Mouse (Mus musculus): Measurements from ENCODE around the gene Irx3.
A peak's percentile ranks its signal among the peaks of the same experiment; 100 is the strongest.

Gene Irx3

DNA sequence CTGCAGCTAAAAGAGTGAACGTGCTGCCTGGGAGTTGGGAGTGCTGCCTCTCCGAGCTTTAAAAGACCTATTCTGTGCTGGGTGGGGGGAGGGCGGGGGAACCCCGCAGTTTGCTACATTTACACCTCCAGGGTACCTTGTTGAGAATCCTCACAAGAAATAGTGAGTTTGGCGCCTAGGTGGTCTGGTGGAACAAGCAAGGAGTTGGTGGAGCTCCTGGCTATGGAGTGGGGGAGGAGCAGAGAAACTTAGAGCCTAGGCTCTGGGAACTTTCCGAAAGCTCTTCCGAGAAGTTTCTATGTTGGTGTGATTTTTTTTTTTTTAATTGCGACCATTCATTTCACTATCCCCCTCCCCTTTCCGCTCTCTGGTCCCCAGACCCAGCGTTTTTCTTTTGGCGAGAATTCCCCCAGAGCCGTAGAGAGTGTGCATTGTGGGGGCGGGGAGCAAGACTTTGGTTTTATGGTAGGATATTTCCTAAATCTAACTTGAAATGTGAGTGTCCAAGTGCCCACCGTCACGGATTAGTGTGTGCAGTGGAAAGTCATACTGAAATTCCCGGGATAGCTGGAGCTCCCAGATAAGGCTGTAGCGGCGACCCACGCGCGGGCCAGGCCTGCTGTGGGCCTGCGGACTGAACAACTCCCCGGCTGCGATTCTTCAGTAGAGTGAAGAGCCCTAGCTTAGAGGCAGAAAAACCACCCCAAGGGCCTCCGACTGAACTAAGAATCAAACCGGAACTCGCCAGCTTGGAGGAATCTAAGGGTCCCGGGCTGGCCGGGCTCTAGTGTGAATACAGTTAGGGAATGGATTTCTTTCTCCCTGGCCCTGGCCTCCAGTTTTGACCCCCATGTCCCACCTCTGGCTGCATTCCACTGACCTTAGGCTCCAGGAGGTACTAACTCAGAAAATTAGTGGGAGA, 795 bp upstream of the Irx3 start:
- DNase-seq (ENCODE audit: extremely low read depth, insufficient read length, low spot score), result no peak

DNA sequence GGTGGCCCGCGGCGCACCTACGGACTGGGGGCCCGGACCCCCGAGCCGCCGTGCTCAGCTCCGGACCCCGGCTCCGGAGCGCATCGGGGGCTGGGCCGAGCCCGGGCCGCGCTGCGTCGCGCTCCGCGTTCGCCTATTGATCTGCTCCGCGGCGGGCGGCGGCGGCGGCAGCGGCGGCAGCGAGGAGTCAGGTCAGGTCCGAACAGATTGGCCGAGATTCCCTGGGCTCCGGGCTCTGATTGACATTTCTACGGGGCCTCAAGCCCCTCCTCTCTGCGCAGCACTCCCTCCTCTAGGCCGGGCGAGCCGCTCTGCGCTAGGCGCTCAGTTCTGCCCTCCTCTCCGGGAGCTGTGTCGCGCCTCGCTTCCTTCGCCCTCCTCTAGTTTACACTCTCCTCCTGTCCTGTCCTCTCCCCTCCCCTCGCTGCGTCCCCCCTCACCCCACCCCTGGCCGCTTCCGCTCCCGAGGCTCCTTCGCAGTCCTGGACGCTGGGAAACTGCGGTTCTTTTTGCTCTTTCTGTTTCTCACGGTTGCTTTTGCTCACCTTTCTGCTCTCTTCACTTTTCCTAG, 541 bp downstream of the Irx3 start:
- peak; percentile 92 for DNase-seq (ENCODE audit: extremely low read depth, insufficient read length, low spot score)

DNA sequence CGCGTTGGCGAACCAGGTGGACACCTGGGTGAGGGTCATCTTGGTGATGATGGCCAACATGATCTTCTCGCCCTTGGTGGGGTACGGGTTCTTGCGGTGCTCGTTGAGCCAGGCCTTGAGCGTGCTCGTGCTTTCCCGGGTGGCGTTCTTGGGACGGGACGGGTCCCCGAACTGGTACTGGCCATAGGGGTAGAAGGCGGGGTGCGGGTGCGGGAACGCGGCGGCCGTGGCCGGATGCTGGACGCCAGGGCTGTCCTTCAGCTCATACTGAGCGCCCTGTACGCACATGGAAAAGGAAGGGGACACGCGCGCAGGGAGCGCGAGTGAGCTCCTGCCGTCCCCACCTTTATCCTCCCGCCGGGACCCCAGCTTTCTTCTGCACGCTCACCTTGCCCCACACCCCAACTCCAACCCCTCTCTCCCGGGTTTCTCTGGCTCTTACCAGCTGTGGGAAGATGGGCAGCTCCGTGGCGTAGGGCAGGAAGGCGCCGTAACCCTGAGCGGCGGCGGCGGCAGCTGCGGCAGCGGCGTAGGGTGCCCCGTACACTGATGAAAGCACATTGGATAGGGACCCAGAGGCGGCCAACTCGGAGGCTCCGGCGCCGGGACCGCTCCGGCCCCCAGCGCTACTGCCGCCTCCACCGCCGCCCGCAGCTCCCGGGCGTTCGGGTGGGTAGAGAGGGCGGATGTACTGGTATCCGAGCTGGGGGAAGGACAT, 1.2 kb downstream of the Irx3 start:
- DNase-seq (ENCODE audit: extremely low read depth, insufficient read length, low spot score), result peak; percentile 80

DNA sequence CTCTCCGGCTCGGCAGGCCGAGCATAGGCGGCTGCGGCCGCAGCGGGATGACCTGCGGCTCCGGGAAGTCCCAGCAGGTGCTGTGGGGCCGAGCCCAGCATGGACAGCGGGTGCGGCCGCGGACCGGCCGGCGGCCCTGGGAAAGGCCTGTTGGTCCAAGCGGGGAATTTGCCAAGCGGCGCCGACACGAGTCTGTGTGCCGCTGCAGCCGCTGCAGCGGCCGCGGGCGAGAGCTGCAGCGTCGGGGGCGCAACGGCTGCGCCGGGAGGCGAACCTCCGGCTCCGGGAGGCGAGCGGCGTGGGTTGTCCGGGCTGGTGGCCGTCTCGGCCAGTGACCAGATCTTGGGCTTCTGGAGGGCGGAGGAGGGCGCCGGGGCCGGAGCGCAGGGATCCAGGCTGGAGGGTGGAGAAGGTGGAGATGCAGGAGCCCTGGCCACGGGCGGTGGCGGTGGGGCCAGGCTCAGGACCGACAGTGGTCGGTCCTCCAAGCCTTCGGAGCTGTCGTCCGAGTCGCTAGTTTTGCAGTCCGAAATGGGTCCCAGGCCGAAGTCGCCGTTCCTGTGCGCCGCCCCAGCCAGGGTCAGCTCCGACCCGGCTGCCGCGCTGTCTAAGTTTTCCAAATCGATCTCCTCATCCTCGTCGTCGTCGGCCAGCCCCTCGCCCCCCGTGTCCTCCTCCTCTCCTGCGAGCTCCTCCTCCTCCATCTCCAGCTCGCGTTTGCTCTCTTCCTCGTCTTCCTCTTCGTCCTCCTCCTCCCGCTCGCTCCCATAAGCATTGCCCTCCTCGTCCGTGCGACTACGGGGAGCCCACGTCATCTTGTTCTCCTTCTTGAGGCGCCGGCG, 2.0 kb downstream of the Irx3 start:
- DNase-seq (ENCODE audit: extremely low read depth, insufficient read length, low spot score), result peak; percentile 72

DNA sequence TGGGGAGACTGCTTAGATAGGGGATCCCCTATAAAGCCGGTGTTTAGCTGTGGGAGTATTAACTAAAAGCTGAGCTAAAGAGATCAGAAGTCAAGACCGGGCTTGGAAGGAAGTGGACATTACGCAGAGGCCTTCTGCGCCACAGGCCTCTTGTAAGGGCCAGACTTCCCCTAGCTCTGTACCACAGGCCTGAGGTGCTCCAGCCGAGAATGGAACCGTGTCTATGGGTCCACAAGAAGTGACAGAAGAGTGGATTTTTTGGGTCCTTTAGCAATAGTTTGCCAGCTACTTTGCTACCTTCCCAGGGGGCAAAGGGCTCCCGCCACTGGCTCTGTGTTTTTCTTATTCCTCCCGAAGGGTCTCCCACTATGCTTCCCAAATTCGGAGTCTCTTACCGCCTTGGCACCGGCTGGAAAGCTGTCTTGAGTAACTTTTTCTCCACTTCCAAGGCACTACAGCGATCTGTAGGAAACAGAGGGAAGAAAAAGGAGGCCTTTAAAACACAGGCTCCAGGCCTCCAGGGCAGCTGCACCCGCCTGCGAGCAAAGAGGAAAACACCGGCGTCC, 2.8 kb downstream of the Irx3 start:
- no peak for DNase-seq (ENCODE audit: extremely low read depth, insufficient read length, low spot score)

DNA sequence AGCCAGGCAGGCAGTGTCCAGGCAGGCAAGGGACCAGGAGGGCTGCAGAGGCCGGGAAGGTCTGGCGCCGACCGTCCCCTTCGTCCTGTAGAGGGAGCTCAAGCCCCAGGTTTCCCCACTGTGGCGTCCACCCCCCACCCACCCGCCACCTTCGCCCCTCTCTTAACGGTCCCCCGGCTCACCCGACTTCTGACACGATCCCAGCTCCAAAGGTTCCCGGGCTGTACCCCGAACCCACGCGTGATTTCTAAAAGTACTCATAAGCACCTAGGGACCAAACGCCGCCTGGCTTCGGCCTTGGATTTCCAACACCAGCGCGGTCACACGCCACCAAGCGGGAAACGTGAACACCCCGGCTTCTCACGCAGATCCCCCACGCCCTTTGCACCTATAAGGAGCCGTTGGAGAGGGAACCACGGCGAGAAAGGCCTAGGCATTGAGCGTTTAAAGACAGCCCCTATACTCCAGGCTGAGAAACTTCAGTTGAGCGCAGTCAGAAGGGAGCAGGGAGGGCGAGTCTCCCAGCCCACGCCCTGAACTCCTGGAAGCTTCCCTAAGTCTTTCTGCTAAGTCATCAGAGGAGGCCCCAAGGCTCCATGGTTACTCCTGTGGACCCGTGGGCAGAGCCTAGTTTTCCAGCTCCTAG, 4.1 kb downstream of the Irx3 start:
- peak; percentile 84 for DNase-seq (ENCODE audit: extremely low read depth, insufficient read length, low spot score)

DNA sequence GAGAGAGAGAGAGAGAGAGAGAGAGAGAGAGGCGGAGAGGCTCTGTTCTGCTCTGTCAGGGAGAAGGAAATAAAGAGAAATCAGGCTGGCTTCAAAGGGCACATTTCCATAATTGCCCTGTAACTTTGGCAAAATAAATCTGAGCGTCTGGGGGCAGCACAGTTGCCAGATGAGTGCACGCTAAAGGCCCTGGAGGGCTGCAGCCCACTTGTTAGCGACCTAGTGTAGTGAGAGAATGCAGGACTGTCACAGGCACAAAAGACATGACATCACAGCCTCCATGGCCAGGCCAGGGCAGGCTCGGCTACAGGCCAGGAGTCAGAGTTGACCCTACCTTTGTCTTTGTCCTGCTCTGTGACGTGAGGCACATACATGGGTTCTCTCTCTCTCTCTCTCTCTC, 8.0 kb downstream of the Irx3 start:
- DNase-seq (ENCODE audit: extremely low read depth, insufficient read length, low spot score), result no peak

DNA sequence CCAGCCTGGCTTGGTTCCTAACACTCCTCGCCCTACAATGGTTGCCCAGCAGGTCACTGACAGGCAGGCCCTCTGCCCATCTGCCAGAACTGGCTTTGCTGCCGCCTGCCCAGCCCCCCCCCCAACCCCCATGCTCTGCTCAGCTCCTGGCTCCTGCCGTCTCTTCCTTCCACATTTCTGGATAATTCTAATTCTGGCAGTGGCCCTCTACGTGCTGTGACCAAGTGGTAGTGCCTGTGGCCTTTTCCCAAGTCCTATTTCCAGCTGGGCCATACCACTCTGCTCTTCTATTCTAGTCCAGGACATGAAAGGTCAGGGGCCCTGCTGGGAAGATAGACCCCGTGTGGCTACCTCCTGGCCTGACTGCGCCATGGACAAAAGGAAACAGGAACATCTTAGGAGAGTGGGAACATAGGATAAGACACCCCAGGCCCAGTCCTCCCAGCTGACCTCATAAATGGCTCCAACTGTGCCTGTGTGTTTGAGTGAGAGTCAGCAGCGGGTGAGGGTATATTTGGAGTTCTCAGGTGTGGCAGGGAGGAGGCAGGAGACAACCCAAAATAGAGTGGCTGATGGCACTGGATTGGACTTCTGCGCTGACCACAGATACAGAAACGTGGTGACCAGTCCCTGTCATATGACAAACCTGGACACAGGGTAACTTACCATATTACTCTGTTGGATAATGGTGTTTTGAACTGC, 14.5 kb downstream of the Irx3 start:
- no peak for DNase-seq (ENCODE audit: extremely low read depth, insufficient read length, low spot score)

DNA sequence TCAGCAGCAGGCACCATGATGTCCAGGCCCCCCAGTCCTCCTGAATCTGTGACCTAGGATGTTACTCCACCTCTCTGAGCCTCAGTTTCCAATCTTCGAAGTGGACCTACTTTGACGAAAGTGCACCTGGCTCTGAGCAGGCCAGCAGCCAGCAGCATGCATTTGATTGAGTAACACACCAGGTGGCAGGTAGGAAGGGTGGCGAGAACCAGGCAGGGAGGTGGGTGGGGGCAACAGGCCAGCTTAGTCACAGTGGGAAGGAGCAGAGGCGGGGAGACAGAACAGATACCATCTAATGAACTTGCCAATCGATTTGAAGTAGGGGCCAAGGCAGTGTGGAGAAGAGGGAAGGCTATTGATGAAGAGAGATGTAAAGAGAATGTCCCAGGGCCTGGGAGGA, 18.9 kb downstream of the Irx3 start:
- DNase-seq (ENCODE audit: extremely low read depth, insufficient read length, low spot score), result no peak

DNA sequence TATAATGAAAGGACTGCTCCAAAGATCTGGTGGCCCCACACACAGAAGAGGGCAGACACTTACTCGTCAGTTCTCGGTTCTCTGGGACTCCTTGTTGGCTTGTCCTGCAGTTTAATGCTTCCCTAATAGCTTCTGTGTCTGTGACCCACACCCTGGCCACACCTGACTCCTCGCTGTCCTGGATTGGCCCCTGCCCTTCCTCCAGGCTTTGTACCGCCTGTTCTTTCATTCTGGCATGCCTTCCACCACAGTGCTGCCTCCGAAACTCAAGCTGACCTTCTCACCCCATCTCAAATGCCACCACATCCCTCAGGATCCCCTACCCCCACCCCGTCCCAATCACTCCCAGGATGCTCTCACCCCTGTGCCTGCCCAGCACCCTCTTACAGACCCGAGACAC, 19.7 kb downstream of the Irx3 start:
- DNase-seq (ENCODE audit: extremely low read depth, insufficient read length, low spot score), result no peak

DNA sequence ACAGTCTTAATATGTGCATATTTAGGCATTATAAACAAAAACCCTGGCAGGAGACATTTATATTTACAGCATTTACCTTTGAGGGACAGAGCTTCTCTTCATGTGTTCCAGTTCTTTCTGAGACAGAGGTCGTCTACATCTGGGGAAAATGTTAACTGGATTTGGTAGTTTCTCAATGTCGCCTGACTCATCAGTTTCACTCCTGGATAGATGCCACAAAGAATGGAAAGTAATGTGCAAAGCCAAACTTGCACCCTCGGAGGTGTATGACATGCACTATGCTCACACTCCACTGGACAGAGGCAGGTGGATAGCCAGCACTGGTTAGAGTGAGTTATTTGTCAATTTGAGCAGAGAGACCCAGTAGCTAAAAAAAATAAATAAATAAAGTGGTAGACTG, 21.2 kb downstream of the Irx3 start:
- DNase-seq (ENCODE audit: extremely low read depth, insufficient read length, low spot score), result no peak

DNA sequence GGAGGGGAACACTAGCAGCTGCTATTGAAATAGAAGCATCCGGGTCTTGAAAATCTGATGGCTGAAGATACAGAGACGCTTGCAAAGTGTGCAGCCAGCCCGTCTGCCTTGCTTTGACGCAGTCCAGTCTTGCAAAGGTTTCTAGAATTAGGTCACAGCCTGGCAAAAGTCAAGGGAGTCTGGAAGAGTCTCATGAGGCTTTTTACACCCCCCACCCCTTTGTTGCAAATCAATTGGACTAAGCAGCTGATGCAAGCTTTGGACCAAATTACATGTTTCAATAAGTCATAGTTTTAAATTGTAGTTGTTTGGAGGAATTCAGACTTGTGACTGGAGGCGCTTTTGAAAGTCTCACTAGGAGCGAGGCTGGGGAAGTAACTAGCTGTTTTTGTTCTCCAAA, 33.0 kb downstream of the Irx3 start:
- no peak for DNase-seq (ENCODE audit: extremely low read depth, insufficient read length, low spot score)

DNA sequence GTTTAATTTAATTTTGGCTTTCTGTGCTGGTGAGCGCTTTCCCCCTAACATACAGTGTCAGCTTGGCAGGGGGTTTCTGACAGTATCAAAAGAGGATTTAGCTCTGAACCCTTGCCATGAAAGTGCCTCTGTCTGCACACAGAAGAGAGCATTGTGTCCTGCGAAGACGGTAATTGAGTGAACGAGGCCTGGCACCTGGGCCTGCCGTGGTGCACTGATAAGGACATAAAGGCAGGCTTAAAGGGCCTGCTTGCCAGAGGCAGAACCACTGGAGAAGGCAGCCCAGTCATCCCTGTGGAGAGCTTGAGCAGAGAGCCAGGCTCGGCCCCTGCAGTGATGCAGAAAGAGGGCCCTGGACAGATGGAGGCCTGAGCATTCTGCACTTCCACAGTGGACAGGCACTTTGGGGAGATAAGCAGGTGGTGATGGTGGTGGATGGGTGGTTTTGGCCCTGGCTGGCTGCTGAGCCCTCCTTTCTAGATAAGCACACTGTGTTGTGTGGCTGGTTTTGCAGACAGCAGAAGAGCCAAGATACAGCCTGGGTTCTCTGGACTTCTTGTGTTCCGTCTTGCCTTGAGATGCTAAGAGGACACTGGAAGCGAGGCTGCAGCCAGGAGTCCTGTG, 36.3 kb downstream of the Irx3 start:
- no peak for DNase-seq (ENCODE audit: extremely low read depth, insufficient read length, low spot score)

DNA sequence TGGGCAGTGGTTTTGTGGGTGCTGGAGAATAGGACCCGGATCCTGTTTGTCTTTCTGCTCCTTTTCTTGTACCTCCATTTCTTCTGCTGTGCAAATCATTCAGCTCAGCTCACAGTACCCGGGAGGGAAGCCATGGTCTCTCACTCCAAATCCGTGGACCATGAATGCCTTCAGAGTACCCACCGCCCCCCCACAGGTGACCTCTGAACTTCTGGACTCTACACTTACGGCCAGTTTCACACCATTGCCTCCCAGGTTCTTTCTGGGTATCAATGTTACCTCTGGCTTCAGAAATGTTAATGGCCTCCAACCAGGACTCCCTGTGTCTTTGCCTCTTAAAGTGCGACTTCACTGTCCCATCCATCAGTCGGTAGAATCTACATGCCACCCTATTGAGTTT, 46.3 kb downstream of the Irx3 start:
- no peak for DNase-seq (ENCODE audit: extremely low read depth, insufficient read length, low spot score)

DNA sequence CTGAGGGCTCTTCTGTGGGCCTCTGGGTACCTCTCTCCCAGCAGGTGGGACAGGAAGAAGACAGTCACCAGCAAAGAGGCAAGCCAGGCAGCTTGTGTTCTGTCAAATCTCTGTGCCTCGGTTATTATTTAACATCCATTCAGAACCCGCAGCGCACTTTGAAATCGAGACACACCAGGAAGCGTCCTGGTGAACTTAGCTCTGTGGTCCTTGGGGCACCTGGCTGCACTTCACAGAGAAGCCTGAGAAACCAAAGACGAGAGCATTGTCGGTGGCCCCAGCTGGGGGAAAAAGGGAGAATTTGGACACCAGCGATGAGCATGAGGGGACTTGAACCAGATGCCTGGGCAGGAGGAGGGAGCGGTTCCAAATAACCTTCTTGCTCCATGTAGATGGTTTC, 46.8 kb downstream of the Irx3 start:
- no peak for DNase-seq (ENCODE audit: extremely low read depth, insufficient read length, low spot score)

DNA sequence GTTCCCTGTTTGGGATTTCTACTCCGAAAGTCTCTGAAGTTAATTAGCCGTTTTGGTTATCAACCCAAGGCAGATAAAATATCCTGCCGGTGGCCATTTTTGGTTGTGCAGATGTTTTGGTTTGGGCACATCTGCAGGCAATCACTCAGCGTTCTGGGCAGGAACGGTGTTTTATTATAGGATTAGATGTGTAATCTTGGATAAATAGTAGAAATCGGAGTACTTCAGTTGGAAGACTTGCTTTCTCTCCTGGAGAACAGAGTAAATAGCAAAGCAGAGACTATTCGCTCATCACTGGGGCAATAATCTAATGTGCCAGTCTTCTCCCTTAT, 51.1 kb downstream of the Irx3 start:
- DNase-seq (ENCODE audit: extremely low read depth, insufficient read length, low spot score), result no peak

DNA sequence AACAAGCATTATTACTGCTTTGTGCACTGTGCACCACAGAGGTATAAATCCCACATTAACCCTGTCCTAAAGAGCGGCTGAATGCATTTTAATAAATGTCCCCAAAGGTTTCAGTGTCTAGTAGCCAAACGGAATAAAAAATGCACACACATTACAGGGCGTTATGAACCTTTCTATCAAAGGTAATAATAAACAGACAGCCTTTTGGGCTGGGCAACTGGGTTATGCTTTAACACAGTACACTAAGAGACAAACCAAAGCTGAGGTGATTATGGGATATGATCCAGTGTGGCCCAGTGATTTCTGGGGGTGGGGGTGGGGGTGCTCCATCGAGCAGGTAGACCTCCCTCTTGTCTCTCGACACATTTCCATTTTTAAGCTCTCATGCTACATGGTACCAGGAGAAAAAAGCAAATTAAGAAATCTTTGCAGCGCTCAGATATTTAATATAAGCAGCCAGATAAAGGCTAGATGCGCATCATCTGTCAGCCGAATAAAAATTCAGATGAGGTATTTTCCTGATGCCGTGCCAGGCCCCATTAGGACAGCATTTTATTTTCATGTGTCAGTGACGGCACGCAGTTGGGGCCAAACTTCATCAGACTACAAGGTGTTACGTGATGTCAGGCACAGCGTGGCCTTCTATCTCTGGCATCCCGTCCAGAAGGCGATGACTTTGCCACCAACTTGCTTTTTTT, 51.6 kb downstream of the Irx3 start:
- DNase-seq (ENCODE audit: extremely low read depth, insufficient read length, low spot score), result no peak

DNA sequence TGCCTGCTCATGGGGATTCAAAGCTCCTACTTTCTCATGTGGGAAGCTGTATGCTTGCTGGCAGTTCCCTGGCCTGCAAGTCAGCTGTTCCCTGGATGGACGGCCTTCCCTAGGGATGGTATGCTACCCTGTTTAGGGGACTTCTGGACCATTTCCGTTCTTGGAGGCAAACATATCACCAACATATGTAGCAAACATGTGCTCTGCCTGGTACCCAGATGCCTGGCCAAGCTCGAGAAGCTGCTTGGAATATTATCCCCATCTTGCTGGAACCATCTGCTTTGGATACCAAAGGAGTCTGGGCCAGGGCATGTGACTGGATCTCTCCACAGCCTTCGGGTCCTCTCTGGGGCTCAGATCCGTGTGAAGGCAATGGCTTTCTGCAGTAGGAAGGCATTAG, 52.5 kb downstream of the Irx3 start:
- DNase-seq (ENCODE audit: extremely low read depth, insufficient read length, low spot score), result no peak

Measured in 3134 (cell line).